Mouse (Mus musculus): ENCODE data around the gene Vash1.

- TF ChIP-seq POLR2A (IDR thresholded peaks at IDR 0.05; ENCODE audit: borderline replicate concordance, low read depth, low read length) (no peak), CTCF (IDR thresholded peaks at IDR 0.05; ENCODE audit: low read depth, low read length) (no peak)
Observed at GRCm38 (mm10) chr12:86734319-86734810, 55.9 kb downstream of the Vash1 start, which contains the start of gene Lrrc74a.

All from bone marrow macrophage, adult 2 months (primary cell).